Mouse (Mus musculus): ENCODE data around the gene Chkb. TPM values are rescaled to one million over a fixed set of nuclear protein-coding genes. Genes with fewer than 3 reads are reported as not detected.
"Not testable (repeated sequence)": the region's sequence is repeated elsewhere in the genome, so short reads cannot be mapped to it uniquely, and the experiment has no call there.

Chkb gene
- polyA plus RNA-seq, 1 experiment from 2014 or later = 64.3 TPM

- Histone ChIP-seq H3K9me3 (ENCODE audit: low read length) (no peaks in the 10 kb centered on the region), H3K27ac (ENCODE audit: low read length) (no peak overlapping the region), H3K4me2 (replicated peaks; ENCODE audit: low read depth, low read length) (no peak overlapping the region), H3K9ac (replicated peaks; ENCODE audit: low read length) (no peak overlapping the region), H3K4me3 (ENCODE audit: low read length) (no peak overlapping the region), H3K27me3 (ENCODE audit: insufficient read depth, low read length) (no peaks in the 10 kb centered on the region), H3K36me3 (ENCODE audit: insufficient read depth, low read length) (peaks cover 11% of the 10 kb centered on the region), H3K4me1 (ENCODE audit: insufficient read depth, low read length) (peaks cover 9% of the 10 kb centered on the region)
- WGBS = 91% methylated on average over 3 of the region's 3 CpGs
- ATAC-seq (ENCODE audit: low FRiP score, low TSS enrichment) = no peak
Measured at GRCm38 (mm10) chr15:89431271-89431670, 1.6 kb upstream of the Chkb start.

- H3K27ac ChIP-seq (ENCODE audit: low read length); ATAC-seq (ENCODE audit: low FRiP score, low TSS enrichment); H3K9ac ChIP-seq (replicated peaks; ENCODE audit: low read length); H3K4me2 ChIP-seq (replicated peaks; ENCODE audit: low read depth, low read length); H3K4me3 ChIP-seq (ENCODE audit: low read length); H3K9me3 ChIP-seq (ENCODE audit: low read length); H3K27me3 ChIP-seq (ENCODE audit: insufficient read depth, low read length): not testable (repeated sequence)
- H3K4me1 ChIP-seq (ENCODE audit: insufficient read depth, low read length) = peaks cover 13% of the 10 kb centered on the region
- H3K36me3 ChIP-seq (ENCODE audit: insufficient read depth, low read length) = peaks cover 14% of the 10 kb centered on the region
- 84% methylated on average over 8 of the region's 9 CpGs for WGBS
Measured at GRCm38 (mm10) chr15:89430771-89431170, 1.1 kb upstream of the Chkb start.

GRCm38 (mm10) chr15:89430341-89430740, 633 bp upstream of the Chkb start:
- no peaks in the 10 kb centered on the region for H3K27me3 ChIP-seq (ENCODE audit: insufficient read depth, low read length)
- peaks cover 14% of the 10 kb centered on the region for H3K36me3 ChIP-seq (ENCODE audit: insufficient read depth, low read length)
- no peaks in the 10 kb centered on the region for H3K9me3 ChIP-seq (ENCODE audit: low read length)
- peaks cover 17% of the 10 kb centered on the region for H3K4me1 ChIP-seq (ENCODE audit: insufficient read depth, low read length)
- peak overlapping the region; percentile 90 for H3K4me3 ChIP-seq (ENCODE audit: low read length)
- peak overlapping the region; percentile 87 for H3K9ac ChIP-seq (replicated peaks; ENCODE audit: low read length)
- H3K27ac ChIP-seq (ENCODE audit: low read length) = peak overlapping the region; percentile 98
- 49% methylated on average over 6 of the region's 6 CpGs for WGBS
- peak overlapping the region; percentile 70 for H3K4me2 ChIP-seq (replicated peaks; ENCODE audit: low read depth, low read length)
- no peak for ATAC-seq (ENCODE audit: low FRiP score, low TSS enrichment)

- Histone ChIP-seq H3K9me3 (ENCODE audit: low read length) (no peaks in the 10 kb centered on the region), H3K4me1 (ENCODE audit: insufficient read depth, low read length) (peaks cover 17% of the 10 kb centered on the region), H3K36me3 (ENCODE audit: insufficient read depth, low read length) (peaks cover 14% of the 10 kb centered on the region), H3K4me3 (ENCODE audit: low read length) (peak overlapping the region; percentile 90), H3K27me3 (ENCODE audit: insufficient read depth, low read length) (no peaks in the 10 kb centered on the region), H3K27ac (ENCODE audit: low read length) (no peak overlapping the region; the same call in 1 of the 2 replicates), H3K9ac (replicated peaks; ENCODE audit: low read length) (peak overlapping the region; percentile 87), H3K4me2 (replicated peaks; ENCODE audit: low read depth, low read length) (peak overlapping the region; percentile 70)
- WGBS = 3% methylated on average over 20 of the region's 22 CpGs
- ATAC-seq (ENCODE audit: low FRiP score, low TSS enrichment) = peak; percentile 57
Measured at GRCm38 (mm10) chr15:89428821-89429351, 822 bp downstream of the Chkb start.

GRCm38 (mm10) chr15:89428136-89428790, 1.4 kb downstream of the Chkb start:
- Histone ChIP-seq H3K27me3 (ENCODE audit: insufficient read depth, low read length) (no peaks in the 10 kb centered on the region), H3K4me2 (replicated peaks; ENCODE audit: low read depth, low read length) (peak overlapping the region; percentile 70), H3K9ac (replicated peaks; ENCODE audit: low read length) (peak overlapping the region; percentile 87), H3K36me3 (ENCODE audit: insufficient read depth, low read length) (peaks cover 14% of the 10 kb centered on the region), H3K27ac (ENCODE audit: low read length) (no peak overlapping the region), H3K4me1 (ENCODE audit: insufficient read depth, low read length) (peaks cover 17% of the 10 kb centered on the region), H3K9me3 (ENCODE audit: low read length) (no peaks in the 10 kb centered on the region), H3K4me3 (ENCODE audit: low read length) (peak overlapping the region; percentile 90)
- 87% methylated on average over 19 of the region's 19 CpGs for WGBS
- no peak for ATAC-seq (ENCODE audit: low FRiP score, low TSS enrichment)

- no peaks in the 10 kb centered on the region for H3K27me3 ChIP-seq (ENCODE audit: insufficient read depth, low read length)
- ATAC-seq (ENCODE audit: low FRiP score, low TSS enrichment) = no peak
- no peak overlapping the region for H3K9ac ChIP-seq (replicated peaks; ENCODE audit: low read length)
- no peak overlapping the region for H3K27ac ChIP-seq (ENCODE audit: low read length)
- 95% methylated on average over 10 of the region's 10 CpGs for WGBS
- H3K9me3 ChIP-seq (ENCODE audit: low read length) = no peaks in the 10 kb centered on the region
- H3K4me3 ChIP-seq (ENCODE audit: low read length) = no peak overlapping the region
- no peak overlapping the region for H3K4me2 ChIP-seq (replicated peaks; ENCODE audit: low read depth, low read length)
- peaks cover 17% of the 10 kb centered on the region for H3K4me1 ChIP-seq (ENCODE audit: insufficient read depth, low read length)
- H3K36me3 ChIP-seq (ENCODE audit: insufficient read depth, low read length) = peaks cover 14% of the 10 kb centered on the region
Measured at GRCm38 (mm10) chr15:89426716-89427115, 3.0 kb downstream of the Chkb start.

GRCm38 (mm10) chr15:89425711-89426121, 4.0 kb downstream of the Chkb start, which contains the start of gene Cpt1b:
Cpt1b (minus strand) TSS chr15:89425863.
- Histone ChIP-seq H3K4me1 (ENCODE audit: insufficient read depth, low read length) (peaks cover 17% of the 10 kb centered on the region), H3K36me3 (ENCODE audit: insufficient read depth, low read length) (peaks cover 14% of the 10 kb centered on the region), H3K27me3 (ENCODE audit: insufficient read depth, low read length) (no peaks in the 10 kb centered on the region), H3K4me2 (replicated peaks; ENCODE audit: low read depth, low read length) (peak within 1 kb of the TSS; percentile 42), H3K9me3 (ENCODE audit: low read length) (no peaks in the 10 kb centered on the region), H3K9ac (replicated peaks; ENCODE audit: low read length) (no peak within 1 kb of the TSS), H3K27ac (ENCODE audit: low read length) (no peak within 1 kb of the TSS), H3K4me3 (ENCODE audit: low read length) (no peak within 1 kb of the TSS)
- WGBS = 23% methylated on average over 6 of the region's 6 CpGs
- ATAC-seq (ENCODE audit: low FRiP score, low TSS enrichment) = no peak

GRCm38 (mm10) chr15:89424621-89425020, 5.1 kb downstream of the Chkb start:
- Histone ChIP-seq H3K9me3 (ENCODE audit: low read length) (no peaks in the 10 kb centered on the region), H3K9ac (replicated peaks; ENCODE audit: low read length) (no peak overlapping the region), H3K4me2 (replicated peaks; ENCODE audit: low read depth, low read length) (no peak overlapping the region), H3K27me3 (ENCODE audit: insufficient read depth, low read length) (no peaks in the 10 kb centered on the region), H3K4me1 (ENCODE audit: insufficient read depth, low read length) (peaks cover 12% of the 10 kb centered on the region), H3K4me3 (ENCODE audit: low read length) (no peak overlapping the region), H3K27ac (ENCODE audit: low read length) (no peak overlapping the region), H3K36me3 (ENCODE audit: insufficient read depth, low read length) (peaks cover 23% of the 10 kb centered on the region)
- ATAC-seq (ENCODE audit: low FRiP score, low TSS enrichment) = no peak
- 85% methylated on average over 8 of the region's 8 CpGs for WGBS

GRCm38 (mm10) chr15:89421938-89422337, 7.8 kb downstream of the Chkb start:
- H3K4me2 ChIP-seq (replicated peaks; ENCODE audit: low read depth, low read length) = no peak overlapping the region
- ATAC-seq (ENCODE audit: low FRiP score, low TSS enrichment) = no peak

GRCm38 (mm10) chr15:89415282-89415681, 14.4 kb downstream of the Chkb start:
- WGBS = 86% methylated on average over 8 of the region's 8 CpGs
- Histone ChIP-seq H3K4me2 (replicated peaks; ENCODE audit: low read depth, low read length) (no peak overlapping the region), H3K27ac (ENCODE audit: low read length) (no peak overlapping the region), H3K36me3 (ENCODE audit: insufficient read depth, low read length) (peaks cover 20% of the 10 kb centered on the region), H3K4me3 (ENCODE audit: low read length) (no peak overlapping the region), H3K9me3 (ENCODE audit: low read length) (no peaks in the 10 kb centered on the region), H3K4me1 (ENCODE audit: insufficient read depth, low read length) (no peaks in the 10 kb centered on the region), H3K9ac (replicated peaks; ENCODE audit: low read length) (no peak overlapping the region), H3K27me3 (ENCODE audit: insufficient read depth, low read length) (no peaks in the 10 kb centered on the region)
- ATAC-seq (ENCODE audit: low FRiP score, low TSS enrichment) = no peak

More at GRCm38 (mm10) chr15:89421938-89422337, 7.8 kb downstream of the Chkb start:
- no peak overlapping the region for H3K27ac ChIP-seq (ENCODE audit: low read length)
- 81% methylated on average over 9 of the region's 9 CpGs for WGBS
- no peaks in the 10 kb centered on the region for H3K27me3 ChIP-seq (ENCODE audit: insufficient read depth, low read length)
- H3K4me1 ChIP-seq (ENCODE audit: insufficient read depth, low read length) = 0 out of 2 replicates have a peak, but pooled peaks cover 9% of the 10 kb centered on the region
- no peak overlapping the region for H3K4me3 ChIP-seq (ENCODE audit: low read length)
- no peak overlapping the region for H3K9ac ChIP-seq (replicated peaks; ENCODE audit: low read length)
- peaks cover 34% of the 10 kb centered on the region for H3K36me3 ChIP-seq (ENCODE audit: insufficient read depth, low read length)
- H3K9me3 ChIP-seq (ENCODE audit: low read length) = no peaks in the 10 kb centered on the region
